Mouse (Mus musculus) liver, embryonic 11.5 days (tissue): Measurements from ENCODE around the gene Arhgef15. TPM values are rescaled to one million over a fixed set of nuclear protein-coding genes. Genes with fewer than 3 reads are reported as not detected.
"Not testable (repeated sequence)": the region's sequence is repeated elsewhere in the genome, so short reads cannot be mapped to it uniquely, and the experiment has no call there.

ENCODE experiments used
- ATAC-seq: fragments of 200-750 bp; cut with Nextera tagmentation; replicated peaks from 2 replicates; pipeline ENCODE4 v1.8.0; 2017; ENCODE audit warnings: moderate number of reproducible peaks, mild to moderate bottlenecking, moderate TSS enrichment, moderate library complexity; ENCODE audit not compliant: low FRiP score
- DNase-seq: peaks from one replicate; pipeline ENCODE4 v3.0.0-alpha.2; 2017; ENCODE audit warnings: low spot score
- H3K27ac ChIP-seq: fragments of 300-500 bp; sonication (generic); 2 replicates; pipeline ENCODE4 v1.5.1; 2014; ENCODE audit warnings: mild to moderate bottlenecking, low read depth, low read length, control low read depth
- H3K27me3 ChIP-seq: fragments of 300-500 bp; sonication (generic); replicated peaks from 2 replicates; pipeline ENCODE4 v1.6.1; 2014; ENCODE audit warnings: low read length, mixed read lengths; ENCODE audit not compliant: control insufficient read depth, insufficient read depth
- H3K36me3 ChIP-seq: fragments of 300-500 bp; sonication (generic); 2 replicates; pipeline ENCODE4 v1.6.1; 2014; ENCODE audit warnings: mild to moderate bottlenecking, low read length, moderate library complexity, mixed read lengths; ENCODE audit not compliant: control insufficient read depth, insufficient read depth
- H3K4me1 ChIP-seq: fragments of 300-500 bp; sonication (generic); replicated peaks from 2 replicates; pipeline ENCODE4 v1.6.1; 2014; ENCODE audit warnings: low read length, mixed read lengths; ENCODE audit not compliant: control insufficient read depth, insufficient read depth
- H3K4me2 ChIP-seq: fragments of 300-500 bp; sonication (generic); 2 replicates; pipeline ENCODE4 v1.6.1; 2014; ENCODE audit warnings: mild to moderate bottlenecking, control low read depth, moderate library complexity
- H3K4me3 ChIP-seq: fragments of 300-500 bp; sonication (generic); 2 replicates; pipeline ENCODE4 v1.5.1; 2014; ENCODE audit warnings: low read depth, low read length, control low read depth
- H3K9ac ChIP-seq: fragments of 300-500 bp; sonication (generic); 2 replicates; pipeline ENCODE4 v1.6.1; 2014; ENCODE audit warnings: low read depth, low read length, control low read depth
- H3K9me3 ChIP-seq: fragments of 300-500 bp; sonication (generic); 2 replicates; pipeline ENCODE4 v1.6.1; 2016; ENCODE audit warnings: low read length, inconsistent platforms, mixed read lengths; ENCODE audit not compliant: control insufficient read depth
- WGBS: fragments of 180-500 bp; shearing (Covaris S2); extraction: QIAGEN DNeasy Blood & Tissue Kit; methylation state at CpG from one replicate; pipeline ENCODE4 v1.1.7; 2014; 5-methylcytosine and 5-hydroxymethylcytosine counted together
- polyA plus RNA-seq: library from polyadenylated mRNA; unstranded; fragments of >200 nt; fragmentation: Nextera tagmentation; extraction: Ambion mirVana; gene quantifications from 2 replicates; pipeline ENCODE4 v1.2.1, GENCODE M21; 2014

Arhgef15 gene
- polyA plus RNA-seq, 1 experiment from 2014 or later, result 6.8 TPM

- WGBS, result 93% methylated on average over 11 of the region's 11 CpGs
- H3K9me3 ChIP-seq, result no peaks in the 10 kb centered on the region
- no peak overlapping the region for H3K27ac ChIP-seq
- no peak overlapping the region for H3K9ac ChIP-seq
- peaks cover 48% of the 10 kb centered on the region for H3K36me3 ChIP-seq
- DNase-seq (no peak), ATAC-seq (no peak)
- no peak overlapping the region for H3K4me3 ChIP-seq
- H3K4me2 ChIP-seq, result no peak overlapping the region
- no peaks in the 10 kb centered on the region for H3K4me1 ChIP-seq
- H3K27me3 ChIP-seq, result no peaks in the 10 kb centered on the region
Observed at GRCm38 (mm10) chr11:68987365-68987882, 30.1 kb upstream of the Arhgef15 start.

DNA sequence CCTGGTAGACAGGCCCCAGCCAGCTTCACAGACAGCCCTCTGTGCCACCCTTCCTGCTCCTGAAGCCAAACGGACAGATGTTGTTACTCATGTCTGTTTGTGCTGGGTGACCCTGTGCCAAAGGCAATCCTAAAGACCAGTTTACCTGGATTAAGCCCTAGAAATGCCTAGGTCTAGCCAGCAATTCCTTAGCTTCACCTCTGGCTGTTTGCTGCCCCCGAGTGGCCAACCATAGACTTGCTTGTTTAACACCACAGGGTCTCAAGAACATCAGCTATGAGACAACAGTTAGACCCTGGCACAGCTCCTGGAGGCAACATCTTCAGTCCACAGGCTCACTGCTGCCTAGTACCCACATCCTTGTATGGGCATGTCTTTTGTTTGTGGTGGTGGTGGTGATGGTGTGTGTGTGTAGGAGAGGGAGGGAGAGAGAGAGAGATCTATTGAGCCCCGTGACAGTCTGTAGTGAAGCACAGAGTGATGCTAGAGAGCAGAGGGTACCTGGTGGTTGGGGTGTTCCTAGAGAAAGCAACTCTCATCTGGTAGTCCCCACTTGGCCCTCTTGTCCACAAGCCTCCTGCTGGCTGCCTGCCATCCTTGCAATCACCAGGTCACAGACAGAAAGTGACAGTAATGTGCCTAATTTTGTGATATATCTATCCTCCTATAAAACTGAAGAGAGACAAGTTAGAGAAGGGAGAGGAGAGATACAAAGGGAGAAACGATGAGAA, 25.5 kb upstream of the Arhgef15 start:
- H3K4me3 ChIP-seq, result no peak overlapping the region
- H3K4me2 ChIP-seq, result no peak overlapping the region
- ATAC-seq (peak; percentile 45; the same call in 1 of the 2 replicates), DNase-seq (peak; percentile 69)
- H3K27me3 ChIP-seq, result no peaks in the 10 kb centered on the region
- peaks cover 14% of the 10 kb centered on the region for H3K36me3 ChIP-seq
- 26% methylated on average over 4 of the region's 4 CpGs for WGBS
- no peak overlapping the region for H3K27ac ChIP-seq
- H3K9ac ChIP-seq, result no peak overlapping the region
- peaks cover 4% of the 10 kb centered on the region; the same call in 1 of the 2 replicates for H3K4me1 ChIP-seq
- H3K9me3 ChIP-seq, result no peaks in the 10 kb centered on the region

GRCm38 (mm10) chr11:68980919-68981318, 23.6 kb upstream of the Arhgef15 start:
- no peaks in the 10 kb centered on the region for H3K27me3 ChIP-seq
- H3K9ac ChIP-seq, result no peak overlapping the region
- peaks cover 4% of the 10 kb centered on the region; the same call in 1 of the 2 replicates for H3K4me1 ChIP-seq
- ATAC-seq, result no peak
- DNase-seq, result no peak
- H3K36me3 ChIP-seq, result no peaks in the 10 kb centered on the region; the same call in 1 of the 2 replicates
- H3K4me2 ChIP-seq, result no peak overlapping the region
- no peaks in the 10 kb centered on the region for H3K9me3 ChIP-seq
- no peak overlapping the region for H3K27ac ChIP-seq
- H3K4me3 ChIP-seq, result no peak overlapping the region
- 65% methylated on average over 3 of the region's 3 CpGs for WGBS

DNA sequence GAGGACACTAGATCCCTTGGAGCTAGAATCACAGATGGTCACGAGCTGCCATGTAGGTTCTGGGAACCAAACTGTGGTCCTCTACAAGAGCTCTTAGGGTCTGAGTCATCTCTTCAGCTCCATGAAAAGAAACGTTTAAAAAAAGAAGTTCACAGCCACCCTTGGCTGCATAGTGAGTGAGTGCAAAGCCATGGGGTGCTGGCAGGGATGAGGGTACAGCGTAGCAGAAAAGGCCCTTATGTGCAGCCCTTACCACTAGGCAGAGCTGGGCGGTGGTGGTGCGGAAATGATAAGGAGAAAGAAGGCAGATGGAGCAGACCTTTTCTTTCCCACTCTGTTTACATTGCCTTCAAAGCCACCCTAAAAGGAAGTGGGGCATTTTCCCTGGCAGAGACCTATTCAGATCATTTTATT, 22.0 kb upstream of the Arhgef15 start:
- Histone ChIP-seq H3K27ac (no peak overlapping the region), H3K27me3 (no peaks in the 10 kb centered on the region), H3K4me1 (peaks cover 4% of the 10 kb centered on the region; the same call in 1 of the 2 replicates), H3K9me3 (no peaks in the 10 kb centered on the region), H3K36me3 (no peaks in the 10 kb centered on the region), H3K9ac (no peak overlapping the region), H3K4me3 (no peak overlapping the region), H3K4me2 (no peak overlapping the region)
- WGBS, result 52% methylated on average over 5 of the region's 5 CpGs
- DNase-seq, result no peak
- no peak for ATAC-seq

DNA sequence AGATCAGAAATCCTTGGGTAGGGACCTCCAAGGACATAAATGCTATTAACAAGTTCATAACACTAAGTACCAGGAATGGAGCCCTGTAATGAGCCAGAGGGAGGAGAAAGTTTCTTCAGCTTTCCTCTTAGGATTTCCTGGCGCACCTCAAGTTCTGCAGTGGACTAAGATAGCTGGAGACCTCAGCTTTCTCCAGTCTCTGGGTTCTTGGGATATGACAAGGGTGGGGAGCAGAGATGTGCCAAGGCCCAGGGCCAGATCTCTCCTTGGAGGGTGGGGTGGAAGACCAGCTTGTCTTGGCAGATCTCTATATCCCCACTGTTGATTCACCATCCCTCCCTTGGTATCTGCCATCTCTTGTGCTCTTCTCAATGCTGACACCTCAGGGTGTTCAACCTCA, 18.3 kb upstream of the Arhgef15 start:
- Histone ChIP-seq H3K4me2 (no peak overlapping the region), H3K27me3 (no peaks in the 10 kb centered on the region), H3K27ac (no peak overlapping the region), H3K9ac (no peak overlapping the region), H3K4me1 (peaks cover 15% of the 10 kb centered on the region), H3K36me3 (no peaks in the 10 kb centered on the region), H3K4me3 (no peak overlapping the region), H3K9me3 (no peaks in the 10 kb centered on the region)
- no peak for DNase-seq
- WGBS, result 61% methylated on average over 1 of the region's 1 CpGs
- no peak for ATAC-seq

- Histone ChIP-seq H3K27me3 (no peaks in the 10 kb centered on the region), H3K4me2 (peak within 1 kb of the TSS; percentile 84), H3K4me1 (peaks cover 15% of the 10 kb centered on the region), H3K36me3 (no peaks in the 10 kb centered on the region), H3K4me3 (peak within 1 kb of the TSS; percentile 53), H3K9ac (peak within 1 kb of the TSS; percentile 48), H3K27ac (no peak within 1 kb of the TSS), H3K9me3 (no peaks in the 10 kb centered on the region)
- 79% methylated on average over 7 of the region's 7 CpGs for WGBS
- no peak for DNase-seq
- no peak for ATAC-seq
Observed at GRCm38 (mm10) chr11:68975085-68975484, 17.8 kb upstream of the Arhgef15 start, which contains the start of gene Rangrf. Gene Rangrf (minus strand): TSS chr11:68975185.

DNA sequence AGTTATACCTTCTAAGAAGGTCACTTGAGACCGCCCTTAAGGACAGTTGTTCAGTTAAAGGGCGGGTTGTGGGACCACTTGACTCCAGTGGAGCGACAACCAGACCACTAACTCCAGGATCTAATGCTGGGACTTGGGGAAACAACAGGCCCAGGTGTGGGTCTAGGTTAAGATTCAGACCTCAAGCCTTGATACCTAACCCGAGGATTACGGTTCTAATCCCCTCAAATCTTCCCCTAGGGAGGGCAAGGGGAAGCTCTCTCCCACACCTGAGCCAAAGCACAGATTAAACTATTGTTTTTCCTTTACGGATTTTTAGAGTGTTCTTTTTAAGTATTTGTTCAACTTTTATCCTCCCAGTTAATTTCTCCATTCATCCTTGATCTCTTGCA, 16.8 kb upstream of the Arhgef15 start:
- WGBS, result 35% methylated on average over 6 of the region's 6 CpGs
- H3K36me3 ChIP-seq, result no peaks in the 10 kb centered on the region
- no peaks in the 10 kb centered on the region for H3K9me3 ChIP-seq
- H3K4me3 ChIP-seq, result peak overlapping the region; percentile 53
- H3K27me3 ChIP-seq, result no peaks in the 10 kb centered on the region
- peak overlapping the region; percentile 48 for H3K9ac ChIP-seq
- no peak overlapping the region for H3K27ac ChIP-seq
- H3K4me2 ChIP-seq, result peak overlapping the region; percentile 84
- peaks cover 11% of the 10 kb centered on the region for H3K4me1 ChIP-seq
- ATAC-seq (no peak), DNase-seq (no peak)

DNA sequence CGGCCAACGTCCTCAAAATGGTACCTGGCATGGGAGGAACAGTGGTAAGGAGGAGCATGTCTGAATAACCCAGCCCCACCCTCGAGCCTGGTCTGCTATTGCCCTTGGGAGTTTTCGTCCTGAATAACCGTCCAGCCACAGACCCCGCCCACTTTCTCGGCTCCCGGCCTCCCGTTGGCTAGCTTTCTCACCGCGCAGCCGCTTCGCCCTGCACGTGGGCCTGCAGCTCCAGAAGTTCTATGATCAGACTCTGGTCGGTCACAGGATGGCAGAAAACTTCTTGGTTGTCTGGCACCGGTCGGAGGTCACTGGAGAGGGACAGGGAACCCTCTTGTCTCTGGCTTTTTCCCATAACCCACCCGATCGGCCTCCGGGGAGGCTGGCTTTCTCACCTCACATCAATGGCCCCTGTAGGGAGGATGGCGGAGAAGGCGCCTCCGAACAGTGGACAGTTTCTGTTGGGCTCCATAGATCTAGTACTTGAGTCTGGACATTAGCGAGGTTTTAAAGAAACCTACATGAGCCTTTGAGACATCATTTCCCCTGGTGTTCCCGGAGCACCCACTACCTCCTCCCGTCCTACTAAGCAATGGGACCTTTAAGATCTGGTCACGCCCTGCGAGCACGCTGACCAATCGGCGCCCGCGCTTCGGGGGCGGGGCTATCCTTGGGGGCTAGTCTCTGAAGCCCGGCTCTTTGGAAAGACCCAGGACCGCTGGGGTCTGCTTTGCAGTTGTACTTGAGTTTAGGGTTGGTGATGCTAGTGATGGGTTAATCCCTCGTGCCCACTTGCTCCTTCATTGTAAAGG, 16.2 kb upstream of the Arhgef15 start:
- H3K27me3 ChIP-seq, H3K9me3 ChIP-seq, H3K36me3 ChIP-seq, H3K27ac ChIP-seq: not testable (repeated sequence)
- H3K4me3 ChIP-seq, result peak overlapping the region; percentile 53
- DNase-seq (peak; percentile 87), ATAC-seq (peak; percentile 90)
- H3K4me1 ChIP-seq, result peaks cover 11% of the 10 kb centered on the region
- peak overlapping the region; percentile 84 for H3K4me2 ChIP-seq
- under 1% methylated on average over 37 of the region's 38 CpGs for WGBS
- H3K9ac ChIP-seq, result peak overlapping the region; percentile 48
